Mouse (Mus musculus): Measurements from ENCODE around the gene Cct2. TPM values are rescaled to one million over a fixed set of nuclear protein-coding genes. Genes with fewer than 3 reads are reported as not detected.
"Not testable (repeated sequence)": the region's sequence is repeated elsewhere in the genome, so short reads cannot be mapped to it uniquely, and the experiment has no call there.

Gene Cct2
- polyA plus RNA-seq, 1 experiment from 2014 or later = 277 TPM

GRCm38 (mm10) chr10:117045175-117046056 lies 18.2 kb downstream of the Cct2 start, which contains the start of gene Lrrc10:
TSS of gene Lrrc10 (plus strand) at chr10:117045341.
- no peak within 1 kb of the TSS for H3K9ac ChIP-seq (replicated peaks; ENCODE audit: low read length)
- WGBS = 45% methylated on average over 40 of the region's 40 CpGs
- H3K27me3 ChIP-seq (ENCODE audit: control insufficient read depth, insufficient read depth, low read length) = no peaks in the 10 kb centered on the region
- no peak within 1 kb of the TSS for H3K4me3 ChIP-seq (replicated peaks; ENCODE audit: low read depth, low read length)
- DNase-seq (peak; percentile 35), ATAC-seq (ENCODE audit: low FRiP score, low TSS enrichment) (no peak)
- peaks cover 12% of the 10 kb centered on the region for H3K36me3 ChIP-seq (ENCODE audit: control insufficient read depth, insufficient read depth, low read length)
- no peaks in the 10 kb centered on the region for H3K9me3 ChIP-seq (ENCODE audit: control insufficient read depth, low read length)
- 0 out of 2 replicates have a peak, but pooled peaks cover 4% of the 10 kb centered on the region for H3K4me1 ChIP-seq (ENCODE audit: control insufficient read depth, insufficient read depth, low read length)
- no peak within 1 kb of the TSS for H3K27ac ChIP-seq (replicated peaks; ENCODE audit: low read depth, low read length)
- H3K4me2 ChIP-seq (ENCODE audit: low read length) = peak within 1 kb of the TSS; percentile 39

GRCm38 (mm10) chr10:117043497-117044166 lies 20.0 kb downstream of the Cct2 start:
- H3K4me2 ChIP-seq (ENCODE audit: low read length) = not testable (repeated sequence)

GRCm38 (mm10) chr10:117042295-117042694 lies 21.3 kb downstream of the Cct2 start:
- no peak overlapping the region for H3K9ac ChIP-seq (replicated peaks; ENCODE audit: low read length)
- H3K27me3 ChIP-seq (ENCODE audit: control insufficient read depth, insufficient read depth, low read length) = no peaks in the 10 kb centered on the region
- no peak for ATAC-seq (ENCODE audit: low FRiP score, low TSS enrichment)
- no peaks in the 10 kb centered on the region for H3K9me3 ChIP-seq (ENCODE audit: control insufficient read depth, low read length)
- no peak overlapping the region for H3K27ac ChIP-seq (replicated peaks; ENCODE audit: low read depth, low read length)
- no peak for DNase-seq
- 0 out of 2 replicates have a peak, but pooled peaks cover 4% of the 10 kb centered on the region for H3K4me1 ChIP-seq (ENCODE audit: control insufficient read depth, insufficient read depth, low read length)
- no peak overlapping the region for H3K4me2 ChIP-seq (ENCODE audit: low read length)
- H3K4me3 ChIP-seq (replicated peaks; ENCODE audit: low read depth, low read length) = no peak overlapping the region
- no peaks in the 10 kb centered on the region for H3K36me3 ChIP-seq (ENCODE audit: control insufficient read depth, insufficient read depth, low read length)
- 87% methylated on average over 14 of the region's 14 CpGs for WGBS

More at GRCm38 (mm10) chr10:117043497-117044166, 20.0 kb downstream of the Cct2 start:
- not testable (repeated sequence) for H3K4me3 ChIP-seq (replicated peaks; ENCODE audit: low read depth, low read length); H3K9me3 ChIP-seq (ENCODE audit: control insufficient read depth, low read length); H3K36me3 ChIP-seq (ENCODE audit: control insufficient read depth, insufficient read depth, low read length); H3K4me1 ChIP-seq (ENCODE audit: control insufficient read depth, insufficient read depth, low read length); H3K27ac ChIP-seq (replicated peaks; ENCODE audit: low read depth, low read length); ATAC-seq (ENCODE audit: low FRiP score, low TSS enrichment); DNase-seq; H3K9ac ChIP-seq (replicated peaks; ENCODE audit: low read length); H3K27me3 ChIP-seq (ENCODE audit: control insufficient read depth, insufficient read depth, low read length)
- 48% methylated on average over 15 of the region's 16 CpGs for WGBS

GRCm38 (mm10) chr10:117040355-117040754 lies 23.3 kb downstream of the Cct2 start:
- H3K9ac ChIP-seq (replicated peaks; ENCODE audit: low read length) = no peak overlapping the region
- no peak overlapping the region for H3K27ac ChIP-seq (replicated peaks; ENCODE audit: low read depth, low read length)
- no peaks in the 10 kb centered on the region for H3K36me3 ChIP-seq (ENCODE audit: control insufficient read depth, insufficient read depth, low read length)
- ATAC-seq (ENCODE audit: low FRiP score, low TSS enrichment) = no peak
- H3K4me3 ChIP-seq (replicated peaks; ENCODE audit: low read depth, low read length) = no peak overlapping the region
- DNase-seq = peak; percentile 76
- no peak overlapping the region for H3K4me2 ChIP-seq (ENCODE audit: low read length)
- H3K9me3 ChIP-seq (ENCODE audit: control insufficient read depth, low read length) = no peaks in the 10 kb centered on the region
- 66% methylated on average over 6 of the region's 6 CpGs for WGBS
- 0 out of 2 replicates have a peak, but pooled peaks cover 2% of the 10 kb centered on the region for H3K4me1 ChIP-seq (ENCODE audit: control insufficient read depth, insufficient read depth, low read length)
- no peaks in the 10 kb centered on the region for H3K27me3 ChIP-seq (ENCODE audit: control insufficient read depth, insufficient read depth, low read length)

- Histone ChIP-seq H3K27me3 (ENCODE audit: control insufficient read depth, insufficient read depth, low read length) (no peaks in the 10 kb centered on the region), H3K4me2 (ENCODE audit: low read length) (no peak overlapping the region), H3K9ac (replicated peaks; ENCODE audit: low read length) (no peak overlapping the region), H3K27ac (replicated peaks; ENCODE audit: low read depth, low read length) (no peak overlapping the region), H3K4me3 (replicated peaks; ENCODE audit: low read depth, low read length) (no peak overlapping the region), H3K4me1 (ENCODE audit: control insufficient read depth, insufficient read depth, low read length) (no peaks in the 10 kb centered on the region), H3K36me3 (ENCODE audit: control insufficient read depth, insufficient read depth, low read length) (no peaks in the 10 kb centered on the region), H3K9me3 (ENCODE audit: control insufficient read depth, low read length) (no peaks in the 10 kb centered on the region)
- DNase-seq = peak; percentile 89
- WGBS = 29% methylated on average over 8 of the region's 8 CpGs
- no peak for ATAC-seq (ENCODE audit: low FRiP score, low TSS enrichment)
Measured at GRCm38 (mm10) chr10:117033785-117034184, 29.8 kb downstream of the Cct2 start.

- Histone ChIP-seq H3K4me1 (ENCODE audit: control insufficient read depth, insufficient read depth, low read length) (no peaks in the 10 kb centered on the region), H3K4me2 (ENCODE audit: low read length) (no peak overlapping the region), H3K27me3 (ENCODE audit: control insufficient read depth, insufficient read depth, low read length) (no peaks in the 10 kb centered on the region), H3K9ac (replicated peaks; ENCODE audit: low read length) (no peak overlapping the region), H3K9me3 (ENCODE audit: control insufficient read depth, low read length) (no peaks in the 10 kb centered on the region), H3K4me3 (replicated peaks; ENCODE audit: low read depth, low read length) (no peak overlapping the region), H3K36me3 (ENCODE audit: control insufficient read depth, insufficient read depth, low read length) (no peaks in the 10 kb centered on the region), H3K27ac (replicated peaks; ENCODE audit: low read depth, low read length) (no peak overlapping the region)
- ATAC-seq (ENCODE audit: low FRiP score, low TSS enrichment) = no peak
- DNase-seq = no peak
- 93% methylated on average over 3 of the region's 3 CpGs for WGBS
Measured at GRCm38 (mm10) chr10:117031160-117031559, 32.5 kb downstream of the Cct2 start.

- no peaks in the 10 kb centered on the region for H3K9me3 ChIP-seq (ENCODE audit: control insufficient read depth, low read length)
- ATAC-seq (ENCODE audit: low FRiP score, low TSS enrichment) = no peak
- no peak for DNase-seq
- H3K27ac ChIP-seq (replicated peaks; ENCODE audit: low read depth, low read length) = no peak overlapping the region
- no peaks in the 10 kb centered on the region for H3K36me3 ChIP-seq (ENCODE audit: control insufficient read depth, insufficient read depth, low read length)
- H3K4me3 ChIP-seq (replicated peaks; ENCODE audit: low read depth, low read length) = no peak overlapping the region
- no peak overlapping the region for H3K4me2 ChIP-seq (ENCODE audit: low read length)
- WGBS = 84% methylated on average over 8 of the region's 8 CpGs
- H3K4me1 ChIP-seq (ENCODE audit: control insufficient read depth, insufficient read depth, low read length) = peaks cover 3% of the 10 kb centered on the region
- no peak overlapping the region for H3K9ac ChIP-seq (replicated peaks; ENCODE audit: low read length)
- H3K27me3 ChIP-seq (ENCODE audit: control insufficient read depth, insufficient read depth, low read length) = no peaks in the 10 kb centered on the region
Measured at GRCm38 (mm10) chr10:117026176-117026575, 37.4 kb downstream of the Cct2 start.

GRCm38 (mm10) chr10:117025776-117026175 lies 37.8 kb downstream of the Cct2 start:
- not testable (repeated sequence) for H3K27me3 ChIP-seq (ENCODE audit: control insufficient read depth, insufficient read depth, low read length); ATAC-seq (ENCODE audit: low FRiP score, low TSS enrichment); H3K36me3 ChIP-seq (ENCODE audit: control insufficient read depth, insufficient read depth, low read length); H3K9ac ChIP-seq (replicated peaks; ENCODE audit: low read length); H3K4me3 ChIP-seq (replicated peaks; ENCODE audit: low read depth, low read length); DNase-seq; H3K9me3 ChIP-seq (ENCODE audit: control insufficient read depth, low read length); H3K27ac ChIP-seq (replicated peaks; ENCODE audit: low read depth, low read length); H3K4me1 ChIP-seq (ENCODE audit: control insufficient read depth, insufficient read depth, low read length); H3K4me2 ChIP-seq (ENCODE audit: low read length)
